Mouse (Mus musculus) brain, embryonic 14.5 days (tissue): ENCODE results near the gene Etl4. TPM values are rescaled to one million over a fixed set of nuclear protein-coding genes. Genes with fewer than 3 reads are reported as not detected.

Source experiments
- DNase-seq: peaks from one replicate; pipeline ENCODE4 v3.0.0-alpha.2; 2011; ENCODE audit warnings: low read depth
- CTCF ChIP-seq: fragments of 200-500 bp; IDR thresholded peaks from 2 replicates; pipeline ENCODE4 v1.5.1; 2012; ENCODE audit warnings: inconsistent platforms, mild to moderate bottlenecking, moderate library complexity, borderline replicate concordance; ENCODE audit not compliant: insufficient read depth, insufficient read length; ENCODE audit errors: extremely low read depth
- POLR2A ChIP-seq: fragments of 200-500 bp; IDR thresholded peaks from 2 replicates; pipeline ENCODE4 v1.6.1; 2012; ENCODE audit warnings: mild to moderate bottlenecking, inconsistent platforms, borderline replicate concordance; ENCODE audit not compliant: poor library complexity, insufficient read depth, insufficient read length, severe bottlenecking; ENCODE audit errors: extremely low read depth
- polyA plus RNA-seq: library from polyadenylated mRNA; depleted of rRNA; stranded (reverse); fragments of >200 nt; gene quantifications from 2 replicates; pipeline ENCODE4 v1.2.3, GENCODE M21; 2012

Gene Etl4
- polyA plus RNA-seq, 1 experiment, result 12.3 TPM

GRCm38 (mm10) chr2:20521686-20522285, 612.2 kb downstream of the Etl4 start:
- peak; percentile 47 for DNase-seq
- no peak for TF ChIP-seq POLR2A
- no peak for TF ChIP-seq CTCF

- TF ChIP-seq CTCF (no peak), POLR2A (no peak)
- DNase-seq, result peak; percentile 74
Measured at GRCm38 (mm10) chr2:20523636-20524035, 614.1 kb downstream of the Etl4 start.

DNA sequence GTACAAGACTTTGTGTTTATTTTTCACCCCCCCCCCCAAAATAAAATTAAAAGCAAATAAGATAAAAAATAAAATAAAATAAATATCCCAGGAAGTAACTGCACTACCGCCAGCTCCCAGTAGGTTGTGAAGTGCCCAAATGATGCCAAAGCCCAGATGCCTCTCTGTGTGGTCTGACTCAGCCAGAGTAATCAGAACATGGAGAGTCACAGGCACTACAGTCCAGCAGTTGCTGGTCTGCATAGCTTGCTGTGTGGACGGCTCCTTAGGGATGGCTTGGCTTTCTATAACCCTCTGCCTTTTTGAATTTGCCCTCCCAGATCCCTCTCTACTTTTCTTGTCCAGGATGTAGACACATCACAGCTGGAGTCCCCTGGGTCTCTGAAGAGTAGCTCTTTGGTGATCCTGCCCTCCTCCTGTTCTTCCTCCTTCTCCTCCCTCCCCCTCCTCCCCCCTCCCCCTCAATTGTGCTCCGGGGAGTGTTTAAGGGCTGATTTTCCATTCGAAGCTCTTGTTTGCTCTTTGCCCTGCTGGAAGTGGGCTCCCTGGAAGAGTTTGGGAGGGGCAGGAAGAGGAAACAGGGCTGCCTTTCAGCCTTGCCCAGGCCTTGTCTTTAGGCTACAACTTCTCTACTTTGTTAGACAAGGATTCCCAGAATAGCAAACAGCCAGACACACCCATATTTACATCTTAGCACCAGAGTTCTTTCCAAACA, 616.5 kb downstream of the Etl4 start:
- peak; percentile 39; the same call in 1 of the 2 replicates for TF ChIP-seq CTCF
- no peak for TF ChIP-seq POLR2A
- DNase-seq, result peak; percentile 27

DNA sequence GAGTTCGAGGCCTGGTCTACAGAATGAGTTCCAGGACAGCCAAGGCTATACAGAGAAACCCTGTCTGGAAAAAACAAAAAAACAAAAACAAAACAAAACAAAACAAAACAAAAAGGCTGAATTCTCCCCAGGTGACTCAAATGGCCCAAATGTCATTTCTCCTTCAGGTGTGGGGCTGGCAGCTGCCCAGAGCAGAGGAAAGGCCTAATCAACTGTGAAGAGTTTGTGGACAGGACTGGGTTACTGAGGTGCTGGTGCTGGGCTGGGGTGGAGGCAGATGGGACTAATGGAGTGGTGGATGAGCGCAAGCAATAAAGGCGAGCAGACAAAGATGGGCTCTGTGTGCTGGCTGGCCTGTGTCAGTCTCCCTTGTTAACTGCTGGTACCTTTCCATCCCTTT, 617.3 kb downstream of the Etl4 start:
- DNase-seq, result no peak
- TF ChIP-seq POLR2A, result no peak
- TF ChIP-seq CTCF, result no peak

DNA sequence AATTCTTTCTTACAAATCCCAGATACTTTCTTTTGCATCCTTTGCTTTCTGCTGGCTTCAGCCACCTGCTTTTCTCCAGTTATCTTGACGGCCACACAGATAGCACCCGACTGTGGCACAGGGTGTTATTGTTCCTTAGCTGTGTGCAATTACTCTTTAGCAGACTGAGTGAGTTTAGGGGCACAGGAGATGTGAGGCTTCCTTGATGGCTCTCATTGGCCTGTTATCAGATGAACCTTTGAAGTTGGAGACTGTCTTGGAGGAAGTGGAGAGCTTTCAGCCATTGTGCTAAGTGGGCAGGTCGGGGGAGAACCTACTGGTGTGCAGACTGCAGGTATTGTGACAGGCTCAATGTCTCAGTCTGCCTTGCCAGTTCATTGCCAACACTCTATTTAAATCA, 623.0 kb downstream of the Etl4 start:
- no peak for TF ChIP-seq CTCF
- TF ChIP-seq POLR2A, result no peak
- DNase-seq, result peak; percentile 48

GRCm38 (mm10) chr2:20537785-20538184, 628.2 kb downstream of the Etl4 start:
- TF ChIP-seq CTCF, result no peak
- no peak for TF ChIP-seq POLR2A
- DNase-seq, result peak; percentile 39

DNA sequence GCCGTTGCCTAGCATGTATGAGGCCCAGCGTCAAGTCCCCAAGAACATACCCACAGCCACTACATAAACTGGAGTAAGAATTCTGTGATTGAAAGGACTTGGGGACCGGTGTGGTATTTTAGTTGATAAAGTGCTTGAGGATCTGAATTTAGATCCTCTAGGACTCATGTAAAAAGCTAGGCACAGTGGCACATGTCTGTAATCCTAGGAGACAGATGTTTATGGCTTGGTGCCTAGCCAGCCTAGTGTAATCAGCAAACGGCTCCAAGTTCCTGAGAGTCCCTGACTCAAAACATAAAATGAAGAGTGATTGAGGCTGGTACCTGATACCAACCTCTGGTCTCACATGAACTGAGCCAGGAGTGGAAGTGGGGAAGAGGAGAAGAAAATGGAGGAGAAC, 629.3 kb downstream of the Etl4 start:
- no peak for TF ChIP-seq CTCF
- no peak for TF ChIP-seq POLR2A
- DNase-seq, result no peak

- TF ChIP-seq CTCF, result no peak
- TF ChIP-seq POLR2A, result no peak
- DNase-seq, result no peak
Measured at GRCm38 (mm10) chr2:20541261-20541660, 631.7 kb downstream of the Etl4 start.

DNA sequence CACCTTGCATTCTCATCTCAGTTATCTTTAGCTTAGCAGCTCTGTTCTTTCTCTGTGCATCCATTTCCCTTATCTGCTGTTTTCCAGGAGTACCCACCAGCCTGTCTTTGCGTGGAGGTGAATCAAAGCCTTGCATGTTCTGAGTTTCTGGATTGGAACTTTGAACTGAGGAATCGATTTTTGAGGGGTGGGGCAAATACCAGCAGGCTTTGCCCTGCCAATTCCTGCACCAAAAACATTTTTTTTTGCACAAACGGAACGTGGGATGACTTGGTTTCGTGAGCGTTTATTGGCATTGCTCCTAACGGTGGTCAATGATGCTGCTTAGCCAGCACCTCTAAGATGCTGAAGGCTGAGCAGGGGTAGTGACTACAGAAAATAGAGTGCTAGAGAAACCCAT, 632.7 kb downstream of the Etl4 start:
- no peak for DNase-seq
- TF ChIP-seq CTCF (no peak), POLR2A (no peak)

- DNase-seq, result peak; percentile 96
- TF ChIP-seq CTCF, result no peak
- no peak for TF ChIP-seq POLR2A
Measured at GRCm38 (mm10) chr2:20545624-20546023, 636.0 kb downstream of the Etl4 start.

DNA sequence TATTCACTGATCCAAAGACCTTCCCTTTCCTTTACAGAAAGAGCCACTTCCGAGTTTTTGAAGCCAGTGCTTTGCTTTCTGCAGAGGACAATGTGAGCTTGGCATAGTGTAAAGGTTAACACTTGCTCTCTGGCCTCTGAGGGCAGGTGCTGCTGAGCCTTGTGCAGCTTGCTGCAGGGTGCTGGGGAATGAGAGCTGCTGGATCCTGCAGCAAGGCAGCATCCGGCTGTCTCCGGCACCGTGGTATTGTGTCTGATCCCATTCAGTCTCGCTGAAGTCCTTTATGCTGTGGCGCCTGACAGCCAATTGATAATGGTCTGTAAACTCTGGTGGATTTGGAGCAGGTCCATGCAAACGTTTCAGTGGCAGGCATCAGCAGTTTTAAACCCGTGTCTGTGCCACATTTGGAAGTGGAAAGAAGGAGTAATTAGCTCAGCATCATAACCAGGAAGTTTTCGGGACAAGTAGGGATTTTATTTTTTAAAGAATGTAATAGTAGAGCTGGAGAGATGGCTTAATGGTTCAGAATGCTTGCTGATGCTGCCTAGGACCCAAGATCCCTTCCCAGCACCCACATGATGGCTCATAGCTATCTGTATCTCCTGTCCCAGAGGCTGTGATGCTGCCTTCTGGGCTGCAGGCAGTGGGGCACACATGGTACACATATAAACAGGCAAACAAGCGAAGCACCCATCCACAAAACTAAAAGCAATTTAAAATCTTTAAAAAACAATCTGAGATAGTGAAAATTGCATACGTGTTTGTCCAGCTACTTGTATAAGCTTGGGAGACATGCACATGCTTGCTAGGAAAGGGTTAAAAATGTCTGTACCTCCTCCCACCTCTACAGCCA, 637.1 kb downstream of the Etl4 start:
- DNase-seq, result peak; percentile 91
- TF ChIP-seq POLR2A (no peak), CTCF (no peak)

GRCm38 (mm10) chr2:20547349-20547677, 637.7 kb downstream of the Etl4 start:
- DNase-seq, result no peak

More at GRCm38 (mm10) chr2:20547349-20547677, 637.7 kb downstream of the Etl4 start:
- TF ChIP-seq CTCF (no peak), POLR2A (no peak)
